Mouse (Mus musculus) kidney, adult 8-10 months (tissue): Measurements from ENCODE around the gene Zfp446.

Experiments
- DNase-seq, 2 experiments: peaks; one replicate each; pipeline ENCODE4 v3.0.0; 2022

Zfp446 gene

DNA sequence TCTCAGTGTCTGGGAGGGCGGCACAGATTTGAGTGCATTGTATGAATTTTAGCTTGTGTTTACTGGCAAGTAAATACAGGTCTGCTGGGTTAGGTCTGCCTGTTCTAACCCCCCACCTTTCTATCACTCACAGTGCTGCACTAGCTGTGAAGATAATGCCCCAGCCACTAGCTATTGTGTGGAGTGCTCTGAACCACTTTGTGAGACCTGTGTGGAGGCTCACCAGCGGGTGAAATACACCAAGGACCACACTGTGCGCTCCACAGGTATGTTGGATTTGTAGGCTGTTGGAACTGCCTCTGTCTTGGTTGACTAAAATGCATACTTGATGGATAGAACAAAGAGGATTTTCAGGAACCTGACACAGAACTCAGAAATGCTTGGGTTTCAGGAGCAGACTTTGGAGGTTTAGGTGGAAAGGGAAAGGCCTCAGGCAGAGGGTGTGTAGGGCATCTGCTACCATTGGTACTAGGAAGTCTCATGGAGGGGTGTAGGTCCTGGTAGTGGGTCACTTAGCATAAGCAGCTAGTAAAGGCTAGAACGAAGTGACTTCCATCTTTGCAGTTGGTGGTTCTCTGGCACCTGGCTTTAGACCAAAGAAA, 48.0 kb downstream of the Zfp446 start:
- no peak for DNase-seq

DNA sequence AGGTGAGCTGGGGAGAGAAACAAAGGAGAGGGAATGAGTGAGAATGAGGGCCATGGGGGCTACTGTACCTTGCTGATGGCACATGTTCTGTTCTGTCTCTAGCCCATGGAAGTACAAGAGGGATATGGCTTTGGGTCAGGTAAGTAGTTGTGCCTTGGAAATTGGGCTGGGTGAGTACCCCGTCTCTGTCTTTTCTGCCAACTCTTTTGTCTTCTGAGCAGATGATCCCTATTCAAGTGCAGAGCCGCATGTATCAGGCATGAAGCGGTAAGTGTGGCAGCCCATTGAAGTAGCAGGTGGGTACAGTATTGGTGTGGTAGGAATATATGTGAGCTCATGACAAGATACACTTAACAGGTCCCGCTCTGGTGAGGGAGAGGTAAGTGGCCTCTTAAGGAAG, 51.3 kb downstream of the Zfp446 start:
- DNase-seq = no peak

DNA sequence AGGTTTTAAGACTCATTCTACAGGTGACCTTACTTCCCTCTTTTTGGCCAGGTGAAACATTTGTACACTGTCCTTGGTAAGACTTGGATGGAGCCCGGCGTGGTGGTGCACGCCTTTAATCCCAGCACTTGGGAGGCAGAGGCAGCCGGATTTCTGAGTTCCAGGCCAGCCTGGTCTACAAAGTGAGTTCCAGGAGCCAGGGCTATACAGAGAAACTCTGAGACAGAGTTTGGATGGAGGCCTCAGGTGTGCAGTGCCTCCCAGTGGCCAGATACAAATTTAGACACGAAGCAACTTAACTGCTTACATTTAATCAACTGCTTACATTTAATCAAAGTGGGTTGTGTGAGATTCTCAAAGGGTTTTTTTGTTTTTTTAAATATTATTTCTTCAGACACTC, 53.4 kb downstream of the Zfp446 start:
- peak in 1 of 2 experiments; percentile 42 for DNase-seq

GRCm38 (mm10) chr7:13031983-13032382, 54.3 kb downstream of the Zfp446 start:
- DNase-seq = no peak

GRCm38 (mm10) chr7:13032541-13032940, 54.9 kb downstream of the Zfp446 start:
- no peak for DNase-seq

GRCm38 (mm10) chr7:13033451-13034147, 56.0 kb downstream of the Zfp446 start:
- DNase-seq = no peak

DNA sequence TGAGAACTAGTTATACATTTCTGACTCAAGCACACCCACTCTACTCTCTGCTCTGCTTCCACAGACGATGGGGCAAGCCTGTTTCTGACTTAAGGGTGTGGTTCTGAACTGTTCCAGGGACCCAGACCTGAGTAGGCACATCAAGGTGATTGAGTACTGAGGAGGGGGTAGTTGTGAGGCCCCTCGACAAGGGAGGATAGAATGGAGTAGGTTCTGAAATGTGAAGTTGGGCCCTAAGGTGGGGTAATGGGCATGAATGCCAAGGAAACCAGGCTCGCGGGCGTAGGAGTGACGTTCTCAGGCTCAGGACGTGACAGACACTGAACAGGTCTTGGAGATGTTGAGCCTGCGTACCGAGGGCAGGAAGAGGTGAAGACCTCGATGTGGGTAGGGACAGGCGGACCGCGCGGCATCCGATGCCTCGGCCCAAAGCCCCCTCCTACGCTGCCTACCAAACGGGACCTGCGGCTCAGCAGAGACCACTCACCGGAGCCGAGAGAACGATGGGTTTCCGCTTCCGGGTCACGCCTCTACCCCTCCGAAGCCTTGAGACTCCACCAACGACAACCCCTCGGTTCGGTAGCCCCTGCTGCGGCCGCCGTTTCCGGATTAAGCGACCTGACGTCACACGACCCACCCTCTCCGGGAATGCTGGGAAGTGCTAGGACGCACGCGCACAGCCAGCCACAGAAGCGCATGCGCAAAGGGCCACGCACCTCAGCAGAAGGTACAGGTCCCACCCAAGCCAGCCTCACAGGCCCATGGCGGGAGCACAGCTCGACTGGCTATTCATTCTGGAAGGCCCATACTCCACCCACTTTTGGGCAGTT, 56.7 kb downstream of the Zfp446 start, which contains the start of gene Chmp2a:
Gene Chmp2a (minus strand): TSS at position 660 of the 830 bp plus-strand sequence.
- DNase-seq = peak; percentile 97
